Mouse (Mus musculus): Measurements from ENCODE around the gene Lrp8.

Gene Lrp8

DNA sequence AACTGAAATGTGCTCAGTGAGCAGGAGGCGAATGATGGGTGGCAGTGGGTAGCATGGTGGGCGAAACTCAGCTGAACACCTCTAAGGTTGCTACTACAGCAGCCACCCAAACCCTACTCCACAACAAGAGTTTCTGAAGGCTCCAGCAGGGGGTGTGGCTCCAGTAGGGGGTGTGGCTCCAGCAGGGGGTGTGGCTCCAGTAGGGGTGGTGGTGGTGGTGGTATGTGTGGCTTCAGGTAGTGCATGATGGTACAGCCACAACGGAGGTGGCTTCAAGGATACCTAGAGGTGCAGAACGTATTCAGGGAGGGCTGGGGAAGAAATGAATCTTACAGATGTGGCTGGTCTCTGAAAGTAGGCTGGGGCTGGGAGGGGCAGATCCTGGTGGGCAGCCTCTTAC lies 5.7 kb downstream of the Lrp8 start:
- DNase-seq (ENCODE audit: low spot score in 2 of 2) = no peak

DNA sequence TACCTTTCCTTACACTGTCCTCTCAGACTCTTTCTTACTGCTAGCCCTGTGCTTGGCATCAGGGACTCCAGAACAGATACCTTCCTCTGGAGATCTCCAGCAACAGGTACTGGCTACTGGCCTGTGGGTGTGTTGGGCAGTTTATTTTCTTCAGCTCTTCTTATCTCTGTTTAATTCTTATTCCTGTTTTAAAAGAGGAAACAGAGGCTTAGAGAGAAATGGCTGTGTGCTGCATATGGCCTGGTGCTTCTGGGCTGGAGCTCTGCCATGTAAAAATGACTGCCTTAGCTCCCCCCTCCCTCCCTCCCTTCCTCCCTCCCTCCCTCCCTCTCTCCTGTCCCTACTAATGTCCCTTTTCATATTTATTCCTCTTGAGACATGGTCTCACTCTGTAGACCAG lies 6.6 kb downstream of the Lrp8 start:
- DNase-seq (ENCODE audit: low spot score in 2 of 2) = no peak

DNA sequence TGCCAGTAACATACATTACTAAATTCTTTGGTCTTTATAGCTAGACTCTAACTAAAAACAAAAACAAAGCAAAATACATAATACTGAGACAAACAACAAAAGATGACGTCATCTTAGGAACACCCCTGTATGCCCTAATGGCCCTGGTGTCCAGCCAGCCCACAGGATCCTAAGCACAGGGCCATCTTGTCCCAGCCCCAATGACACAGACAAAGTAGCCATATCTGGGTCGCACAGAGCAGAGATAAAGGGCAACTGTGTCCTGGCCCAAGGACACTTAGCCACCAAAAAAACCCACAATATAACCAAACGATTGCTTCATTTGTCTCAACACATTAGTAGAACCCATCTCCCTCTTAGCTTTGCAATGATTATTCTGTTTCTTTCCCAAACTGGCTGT lies 8.9 kb downstream of the Lrp8 start:
- no peak for DNase-seq (ENCODE audit: low spot score in 2 of 2)

DNA sequence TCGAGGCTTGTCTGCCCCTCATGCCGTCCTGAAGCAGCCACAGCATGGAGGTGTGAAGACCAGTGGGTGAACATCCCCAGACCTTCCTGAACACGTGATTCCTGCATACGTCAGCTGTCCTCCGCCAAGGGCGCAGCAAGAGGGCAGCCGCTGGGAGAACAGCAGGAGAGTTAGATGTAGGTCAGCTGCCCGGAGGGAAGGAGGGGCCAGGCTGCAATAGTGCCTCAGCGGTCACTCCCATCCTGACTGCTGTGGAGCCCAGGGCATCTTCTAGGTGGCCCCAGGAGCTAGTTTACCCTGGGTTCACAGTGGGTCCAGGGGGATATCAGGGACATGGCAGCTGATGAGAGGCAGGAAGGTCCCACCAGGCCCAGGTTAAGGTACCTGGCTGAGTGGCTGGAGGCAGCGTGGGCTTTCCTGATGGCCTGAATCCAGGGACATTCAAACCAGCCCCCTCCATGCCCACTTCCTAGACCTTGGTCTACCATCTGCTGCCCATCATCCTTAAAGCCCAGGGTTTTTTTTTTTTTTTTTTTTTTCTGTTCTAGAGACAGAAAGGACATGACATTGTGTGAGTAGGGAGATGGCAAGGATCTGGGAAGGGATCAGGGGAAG lies 9.8 kb downstream of the Lrp8 start:
- no peak for DNase-seq (ENCODE audit: low spot score in 2 of 2)

DNA sequence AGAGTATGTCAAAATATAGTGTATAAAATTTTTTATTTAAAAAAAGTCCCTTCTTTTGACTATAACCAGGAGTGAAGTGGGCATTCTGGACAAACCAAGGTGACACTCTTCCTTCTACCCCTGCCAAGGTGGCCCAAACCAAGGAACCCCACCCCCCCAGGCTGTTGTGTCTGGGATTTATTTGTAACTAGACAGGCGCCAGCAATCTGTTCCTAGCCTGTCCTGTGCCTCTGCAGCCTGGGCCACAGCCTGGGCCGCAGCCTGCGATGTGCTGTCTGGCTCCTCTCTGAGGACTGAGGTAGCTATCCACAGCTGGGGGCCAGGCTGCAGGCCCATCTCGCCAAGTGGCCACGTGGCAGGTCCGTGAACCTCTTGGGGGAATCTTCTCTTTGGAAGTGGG lies 10.3 kb downstream of the Lrp8 start:
- no peak for DNase-seq (ENCODE audit: low spot score in 2 of 2)

DNA sequence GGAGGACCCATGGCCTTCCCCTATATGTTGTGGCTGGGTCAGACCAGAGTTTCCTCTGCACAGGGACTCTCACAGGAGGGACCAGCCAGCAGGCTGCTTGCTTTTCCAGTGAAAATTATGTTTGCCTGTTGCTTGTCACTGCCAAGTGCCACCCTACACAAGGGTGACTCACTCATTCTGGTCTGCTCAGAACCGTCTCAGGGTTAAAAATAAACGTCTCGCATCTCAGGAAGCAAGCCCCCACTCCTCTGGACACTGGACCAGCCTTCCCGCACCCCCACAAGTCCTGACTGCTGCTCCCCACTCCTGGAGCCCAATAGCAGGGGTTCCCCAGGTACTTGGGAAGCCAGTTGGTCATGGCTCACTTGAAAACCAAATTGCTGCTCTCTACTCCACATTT lies 14.4 kb downstream of the Lrp8 start:
- DNase-seq (ENCODE audit: low spot score in 2 of 2) = no peak

DNA sequence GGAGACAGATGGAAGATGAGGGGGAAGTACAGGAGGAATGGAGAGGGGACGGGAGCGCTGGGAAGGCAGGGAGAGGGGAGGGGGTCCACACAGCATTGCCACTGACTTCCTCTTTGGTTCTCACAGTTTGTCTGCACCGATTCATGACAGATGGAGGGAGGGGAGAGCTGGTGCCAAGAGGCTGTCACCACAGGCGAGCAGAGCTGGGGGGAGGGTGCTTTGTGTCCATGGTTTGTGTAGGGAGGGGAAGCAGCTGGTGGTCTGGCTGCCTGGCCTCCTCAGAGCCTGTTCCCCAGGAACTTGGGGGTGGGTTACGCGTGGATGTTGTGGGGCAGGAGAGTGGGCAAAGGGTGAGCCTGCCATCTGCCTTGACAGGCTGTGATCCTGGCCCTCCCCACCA lies 15.4 kb downstream of the Lrp8 start:
- no peak for DNase-seq (ENCODE audit: low spot score in 2 of 2)

DNA sequence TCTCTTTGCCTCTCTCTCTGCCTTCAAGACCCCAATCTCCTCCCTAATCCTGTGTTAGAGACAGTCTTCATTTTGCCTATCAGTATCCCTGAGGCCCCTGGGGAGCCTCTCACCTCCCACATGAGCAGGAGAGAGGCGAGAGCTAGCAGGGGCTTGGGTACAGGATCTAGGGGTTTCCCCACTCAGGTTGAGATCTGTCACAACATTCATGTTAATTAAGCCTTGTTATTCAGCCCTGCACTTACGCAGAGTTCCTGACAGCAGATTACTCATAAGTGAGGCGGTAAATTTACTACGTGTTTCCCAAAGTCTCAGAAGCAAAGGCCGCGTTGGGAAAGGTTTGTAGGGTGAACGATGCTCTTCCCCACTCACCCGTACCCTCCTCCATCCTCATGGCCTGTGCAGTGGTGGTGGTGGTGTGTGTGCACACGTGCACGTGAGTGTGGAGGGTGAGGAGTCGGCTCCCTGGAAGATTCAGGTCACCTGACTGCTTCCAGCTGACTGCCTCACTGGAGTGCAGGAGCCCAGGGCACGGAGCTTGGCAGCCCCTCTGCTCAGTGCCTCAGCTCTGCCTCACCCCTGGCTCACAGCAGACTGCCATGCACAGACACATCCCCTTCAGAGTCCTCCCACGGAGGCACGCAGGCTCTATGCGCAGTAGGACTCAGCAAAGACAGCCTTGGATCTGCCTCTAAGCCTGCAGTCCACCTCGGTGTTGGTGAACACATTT lies 18.1 kb downstream of the Lrp8 start:
- no peak for DNase-seq (ENCODE audit: low spot score in 2 of 2)

DNA sequence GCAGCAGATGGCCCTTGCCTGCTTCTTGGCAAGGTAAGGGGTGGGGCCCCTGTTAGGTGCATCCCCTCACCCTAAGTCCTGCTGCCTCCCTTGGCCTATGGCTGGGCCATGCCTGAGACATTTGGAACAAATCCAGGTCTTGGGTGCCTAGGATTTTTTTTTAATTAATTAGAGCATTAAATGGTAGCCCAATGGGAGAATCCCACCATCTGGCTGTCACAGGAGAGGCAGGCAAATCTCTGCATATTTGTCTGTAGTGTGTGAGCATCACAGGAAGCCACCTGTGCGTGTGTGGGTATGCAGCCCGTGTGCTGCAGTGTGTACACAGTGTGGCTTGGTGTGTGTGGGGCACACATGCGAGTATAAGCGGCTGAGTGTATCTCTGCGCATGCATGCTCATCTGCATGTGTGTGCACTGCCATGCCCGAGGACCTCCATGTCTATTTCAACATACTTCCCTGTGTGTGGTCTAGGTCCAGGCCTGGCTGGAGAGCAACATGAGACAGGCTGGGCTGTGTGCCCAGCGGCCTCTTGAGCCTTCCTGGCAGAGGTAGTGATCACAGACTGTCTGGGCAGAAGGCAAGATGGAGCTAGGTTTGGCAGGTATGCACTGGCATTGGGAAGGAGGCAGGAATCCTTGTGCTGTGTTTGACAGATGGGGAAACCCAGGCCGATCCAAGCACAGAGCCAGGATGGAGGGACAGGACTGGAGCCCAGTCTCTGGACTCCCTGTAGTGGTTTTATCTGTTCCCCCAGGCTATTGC lies 19.0 kb downstream of the Lrp8 start:
- DNase-seq (ENCODE audit: low spot score in 2 of 2) = no peak

DNA sequence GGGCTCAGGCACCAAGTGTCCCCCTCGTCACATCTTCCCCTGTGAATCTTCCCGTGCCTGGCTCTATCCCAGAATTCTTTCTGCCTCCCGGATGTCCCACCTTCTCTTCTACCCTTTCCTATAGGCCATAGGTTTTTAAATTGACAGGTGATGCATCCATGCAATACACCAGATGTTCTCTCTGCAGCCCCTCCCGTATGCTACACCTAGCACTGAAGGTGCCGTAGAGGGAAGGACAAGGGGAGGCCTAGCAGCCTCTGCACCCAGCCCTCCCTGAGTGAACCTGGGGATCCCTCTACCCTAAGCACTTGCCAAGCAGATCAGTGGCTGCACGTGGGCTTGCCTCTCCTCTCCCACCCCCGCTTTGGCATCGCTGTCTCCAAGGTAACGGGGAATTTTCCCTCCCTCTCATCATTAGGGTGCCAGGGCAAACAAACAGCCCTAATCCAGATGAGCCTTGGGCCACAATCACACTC lies 20.9 kb downstream of the Lrp8 start:
- DNase-seq (ENCODE audit: low spot score in 2 of 2) = no peak

DNA sequence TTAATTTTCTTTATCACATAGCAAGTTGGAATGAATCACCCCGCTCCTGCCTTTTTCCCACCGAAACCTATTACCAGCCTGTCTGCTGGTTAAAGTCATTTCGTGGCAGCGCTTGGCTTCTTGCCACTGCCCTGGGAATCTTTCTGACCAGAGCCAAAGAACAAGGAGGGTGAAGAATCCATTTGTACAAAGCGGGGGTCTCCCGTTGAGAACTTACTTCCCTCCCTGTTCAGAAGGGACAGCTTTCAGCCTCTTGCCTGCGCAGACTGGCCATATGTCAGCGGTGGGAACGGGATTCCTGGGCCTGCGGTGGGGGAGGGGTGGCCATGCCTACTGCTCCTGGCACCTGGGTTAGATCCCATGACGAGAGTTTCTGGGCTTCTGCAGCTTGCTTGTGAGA lies 21.4 kb downstream of the Lrp8 start:
- DNase-seq (ENCODE audit: low spot score in 2 of 2) = no peak

DNA sequence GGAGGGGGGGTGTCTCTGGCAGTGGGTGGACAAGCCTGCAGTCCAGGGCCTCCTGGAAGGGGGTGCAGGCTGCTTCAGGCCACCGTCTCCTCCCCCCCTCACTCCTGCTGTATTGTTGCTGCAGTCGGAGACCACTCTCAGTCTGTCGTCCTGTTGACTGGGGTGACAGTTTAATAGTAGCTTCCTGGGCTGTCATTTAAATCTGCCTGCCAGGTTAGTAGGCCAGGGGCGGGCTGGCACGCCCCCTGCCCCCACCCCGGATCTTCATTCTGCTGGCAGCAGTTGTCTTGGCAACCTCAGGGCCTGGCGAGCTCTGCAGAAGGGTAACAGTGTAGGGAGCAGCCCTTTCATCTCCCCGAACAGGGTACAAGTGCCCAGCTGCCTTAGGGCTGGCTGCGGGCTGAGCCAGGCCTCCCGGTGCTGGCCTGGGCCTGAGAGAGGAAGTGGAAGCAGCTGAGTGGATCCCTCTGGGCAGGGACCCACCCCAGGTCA lies 26.7 kb downstream of the Lrp8 start:
- DNase-seq (ENCODE audit: low spot score in 2 of 2) = no peak

DNA sequence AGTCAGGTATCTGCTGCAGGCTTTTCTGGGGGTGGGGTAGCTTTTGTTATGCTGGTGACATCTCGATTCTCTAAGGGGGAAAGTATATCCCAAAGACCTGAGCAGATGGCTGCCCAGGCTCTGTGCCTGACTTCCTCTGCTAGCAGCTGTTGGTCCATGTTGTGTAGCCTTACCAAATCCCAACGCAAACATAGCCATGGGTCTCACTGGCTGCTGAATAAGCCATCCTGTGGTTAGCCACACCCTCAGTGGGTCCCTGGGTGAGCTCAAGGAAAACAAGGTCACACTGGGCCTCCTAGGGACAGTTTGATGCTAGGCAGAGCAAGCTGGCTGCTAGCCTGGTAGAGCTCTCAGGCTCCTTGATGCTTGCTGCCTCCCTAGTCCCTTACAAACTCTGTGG lies 27.6 kb downstream of the Lrp8 start:
- DNase-seq (ENCODE audit: low spot score in 2 of 2) = no peak

DNA sequence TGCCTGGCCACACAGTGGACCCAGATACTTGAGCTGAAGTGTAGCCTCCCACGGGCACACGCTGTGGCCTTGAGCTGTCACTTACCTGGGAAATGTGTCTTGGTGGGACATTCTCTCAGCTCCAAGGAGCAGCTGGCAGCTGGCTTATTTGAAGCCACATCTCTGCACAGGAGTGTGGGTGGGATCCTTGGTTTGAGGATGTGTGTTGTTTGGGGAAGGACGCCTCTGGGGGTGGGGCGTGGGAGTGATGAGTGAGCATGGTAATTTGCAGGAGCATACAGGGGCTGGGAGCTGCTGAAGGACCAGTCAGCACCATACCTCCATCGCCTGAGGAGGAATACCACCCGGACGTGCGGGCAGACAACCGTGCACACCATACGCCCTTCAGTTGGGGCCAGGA lies 28.1 kb downstream of the Lrp8 start:
- no peak for DNase-seq (ENCODE audit: low spot score in 2 of 2)

DNA sequence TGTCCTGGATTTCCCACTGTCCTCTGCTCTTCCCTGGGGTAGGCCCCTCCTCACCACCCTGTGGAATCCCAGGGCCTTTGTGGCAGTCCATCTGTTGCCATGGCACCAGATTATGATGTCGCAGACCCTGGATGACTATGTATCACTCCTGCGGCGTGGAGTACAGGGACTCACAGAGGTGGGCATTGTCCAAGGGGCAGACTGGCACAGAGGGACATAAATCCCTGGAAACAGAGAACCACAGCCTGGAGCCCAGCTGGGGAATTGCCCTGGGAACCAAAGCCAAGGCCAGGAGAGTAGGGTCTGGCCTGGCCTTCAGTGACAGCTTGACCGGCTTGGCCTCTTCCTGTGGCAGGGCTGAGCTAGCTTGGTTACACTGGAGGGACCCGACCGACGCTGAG lies 28.8 kb downstream of the Lrp8 start:
- DNase-seq (ENCODE audit: low spot score in 2 of 2) = no peak

DNA sequence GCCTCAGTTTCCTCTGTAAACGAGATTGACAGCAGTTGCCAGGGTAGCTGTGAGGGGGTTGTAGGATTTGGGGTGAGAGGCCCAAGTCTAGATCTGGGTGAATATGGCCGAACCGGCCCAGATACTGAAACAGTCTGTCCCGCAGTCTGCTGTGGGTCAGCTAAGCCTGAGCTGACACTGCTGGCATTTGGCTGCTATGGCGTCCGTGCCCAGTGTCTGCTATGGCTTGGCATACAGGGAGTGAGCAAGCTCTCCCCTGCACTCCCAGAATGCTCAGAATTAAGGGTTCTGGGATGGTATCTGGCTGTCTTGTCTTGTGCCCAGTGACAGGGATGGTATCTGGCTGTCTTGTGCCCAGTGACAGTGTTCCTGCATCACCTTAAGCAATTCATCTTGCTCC lies 29.6 kb downstream of the Lrp8 start:
- no peak for DNase-seq (ENCODE audit: low spot score in 2 of 2)

DNA sequence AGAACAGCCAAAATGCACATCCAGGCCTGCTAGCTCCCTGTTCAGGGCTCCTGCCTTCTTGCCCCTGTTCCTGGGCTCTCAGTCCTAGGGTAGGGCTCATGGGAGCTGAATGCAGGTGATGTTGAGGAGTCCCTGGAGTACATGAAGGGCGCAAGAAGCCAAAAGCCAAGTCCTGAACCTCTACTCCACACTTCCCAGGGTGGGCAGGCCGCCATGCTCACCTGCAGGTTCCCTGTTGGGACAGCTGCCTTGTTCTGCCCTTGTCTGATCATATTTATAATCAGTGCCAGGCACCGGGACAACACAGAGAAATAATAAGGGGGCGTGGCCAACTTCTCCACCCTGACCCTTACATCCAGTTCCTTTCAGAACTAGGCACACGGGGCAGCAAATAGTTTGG lies 31.5 kb downstream of the Lrp8 start:
- no peak for DNase-seq (ENCODE audit: low spot score in 2 of 2)

DNA sequence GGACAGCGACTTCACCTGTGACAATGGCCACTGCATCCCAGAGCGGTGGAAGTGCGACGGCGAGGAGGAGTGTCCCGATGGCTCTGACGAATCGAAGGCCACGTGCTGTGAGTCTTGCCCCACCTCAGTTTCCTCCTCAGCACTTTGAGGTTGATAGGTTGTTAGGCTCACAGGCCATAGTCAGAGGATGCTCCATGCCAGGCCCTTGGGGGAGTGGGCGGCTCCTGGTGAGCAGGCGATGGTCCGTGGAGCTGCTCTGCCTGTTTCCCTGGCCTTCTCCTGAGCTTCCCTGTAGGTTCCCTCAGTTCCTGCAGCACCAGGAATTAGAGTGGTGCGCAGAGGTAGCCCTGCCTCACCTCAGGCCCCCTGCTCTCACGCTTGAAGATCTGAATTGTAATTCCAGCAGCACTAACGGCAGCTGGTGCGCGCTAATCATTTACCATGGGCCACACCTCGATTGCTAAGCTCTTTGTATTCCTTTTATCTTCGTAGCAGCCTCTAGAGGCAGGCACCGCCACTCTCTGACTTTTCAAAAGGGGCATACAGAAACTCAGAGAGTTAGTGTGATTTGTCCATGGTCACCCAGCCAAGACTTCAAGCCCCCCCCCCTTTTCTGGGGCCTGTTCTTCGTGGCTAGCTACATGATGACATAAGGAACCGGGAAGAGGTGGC lies 32.7 kb downstream of the Lrp8 start:
- DNase-seq (ENCODE audit: low spot score in 2 of 2) = no peak

DNA sequence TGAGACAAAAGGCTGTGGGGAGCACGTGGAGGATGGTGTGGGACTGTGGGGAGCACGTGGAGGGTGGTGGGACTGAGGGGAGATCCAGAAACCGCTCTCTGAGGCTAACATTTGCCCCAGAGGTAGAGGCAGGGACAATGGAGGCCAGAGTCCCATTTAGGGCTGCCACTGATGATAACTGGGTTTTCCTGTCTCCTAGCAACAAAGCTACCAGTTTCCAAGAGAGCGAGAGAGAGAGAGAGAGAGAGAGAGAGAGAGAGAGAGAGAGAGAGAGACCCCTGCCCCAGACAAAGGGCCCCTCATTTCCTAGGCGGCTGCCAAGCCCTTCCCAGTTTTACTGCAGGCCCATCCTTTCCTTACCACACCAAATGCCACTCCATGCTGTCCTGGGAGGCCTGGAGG lies 33.4 kb downstream of the Lrp8 start:
- no peak for DNase-seq (ENCODE audit: low spot score in 2 of 2)

DNA sequence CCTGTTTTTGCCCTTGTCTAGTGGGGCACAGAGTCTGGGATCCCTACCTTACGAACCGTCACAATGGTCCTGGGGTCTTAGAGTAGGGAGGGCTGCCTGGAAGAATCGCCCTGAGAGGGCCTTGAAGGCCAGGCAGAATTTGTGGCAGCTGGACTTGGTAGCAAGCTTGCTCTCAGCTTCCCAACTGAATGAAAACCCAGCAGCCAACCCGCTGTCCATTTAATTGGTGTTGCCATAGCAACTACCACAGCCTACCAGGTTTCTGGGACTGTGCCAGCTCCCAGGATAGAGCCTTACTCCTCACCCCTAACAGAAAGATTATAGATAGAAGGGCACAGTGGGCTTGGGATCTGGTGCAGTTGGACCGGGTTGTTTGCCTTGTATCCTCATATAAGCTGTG lies 34.7 kb downstream of the Lrp8 start:
- DNase-seq (ENCODE audit: low spot score in 2 of 2) = no peak

DNA sequence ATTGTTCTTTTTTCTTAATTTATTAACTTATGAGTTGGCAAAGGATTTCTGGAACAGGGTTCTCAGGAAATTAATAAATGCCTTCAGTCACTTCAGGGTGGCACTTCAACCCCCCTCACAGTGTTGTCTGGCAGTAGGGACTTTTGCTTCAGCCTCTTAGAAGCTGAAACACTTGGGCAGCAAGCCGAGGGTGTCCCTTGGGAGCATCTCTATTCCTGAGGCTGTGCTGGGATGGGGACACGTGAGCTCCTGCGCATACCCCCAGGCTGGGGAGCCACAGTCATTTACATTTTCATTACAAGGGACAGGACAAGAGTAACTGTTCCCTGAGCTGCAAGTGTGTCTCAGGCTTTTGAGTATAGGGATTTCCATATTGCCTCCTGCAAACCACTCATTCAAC lies 35.8 kb downstream of the Lrp8 start:
- no peak for DNase-seq (ENCODE audit: low spot score in 2 of 2)

DNA sequence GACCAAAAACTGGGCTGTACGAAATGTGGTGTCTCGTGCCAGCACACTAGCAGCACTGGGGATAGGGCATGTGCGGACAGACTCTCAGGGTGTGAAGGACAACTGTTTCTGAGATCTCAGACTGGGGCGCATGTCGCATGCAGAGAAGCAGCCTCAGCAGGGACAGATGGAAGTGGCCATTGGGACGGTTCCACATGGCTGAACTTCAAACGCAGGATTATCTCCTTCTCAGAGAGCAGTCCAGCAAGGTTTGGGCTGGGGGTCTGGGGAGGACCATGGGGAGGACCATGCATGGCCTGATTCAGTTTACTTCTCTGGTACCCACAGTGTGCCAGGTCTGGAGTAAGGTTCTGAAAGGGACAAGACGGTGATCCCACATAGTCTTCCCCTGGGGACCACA lies 41.6 kb downstream of the Lrp8 start:
- DNase-seq (ENCODE audit: low spot score in 2 of 2) = no peak
